Mouse (Mus musculus) heart, postnatal 0 days (tissue): Measurements from ENCODE around the gene Myl6b.

Source experiments
- CTCF ChIP-seq: IDR thresholded peaks from 2 replicates; pipeline ENCODE4 v1.5.1; 2016; ENCODE audit warnings: antibody characterized with exemption, control low read depth, low read depth
- EP300 ChIP-seq: IDR thresholded peaks from 2 replicates; pipeline ENCODE4 v1.6.1; 2016; ENCODE audit warnings: antibody characterized with exemption, low read depth

DNA sequence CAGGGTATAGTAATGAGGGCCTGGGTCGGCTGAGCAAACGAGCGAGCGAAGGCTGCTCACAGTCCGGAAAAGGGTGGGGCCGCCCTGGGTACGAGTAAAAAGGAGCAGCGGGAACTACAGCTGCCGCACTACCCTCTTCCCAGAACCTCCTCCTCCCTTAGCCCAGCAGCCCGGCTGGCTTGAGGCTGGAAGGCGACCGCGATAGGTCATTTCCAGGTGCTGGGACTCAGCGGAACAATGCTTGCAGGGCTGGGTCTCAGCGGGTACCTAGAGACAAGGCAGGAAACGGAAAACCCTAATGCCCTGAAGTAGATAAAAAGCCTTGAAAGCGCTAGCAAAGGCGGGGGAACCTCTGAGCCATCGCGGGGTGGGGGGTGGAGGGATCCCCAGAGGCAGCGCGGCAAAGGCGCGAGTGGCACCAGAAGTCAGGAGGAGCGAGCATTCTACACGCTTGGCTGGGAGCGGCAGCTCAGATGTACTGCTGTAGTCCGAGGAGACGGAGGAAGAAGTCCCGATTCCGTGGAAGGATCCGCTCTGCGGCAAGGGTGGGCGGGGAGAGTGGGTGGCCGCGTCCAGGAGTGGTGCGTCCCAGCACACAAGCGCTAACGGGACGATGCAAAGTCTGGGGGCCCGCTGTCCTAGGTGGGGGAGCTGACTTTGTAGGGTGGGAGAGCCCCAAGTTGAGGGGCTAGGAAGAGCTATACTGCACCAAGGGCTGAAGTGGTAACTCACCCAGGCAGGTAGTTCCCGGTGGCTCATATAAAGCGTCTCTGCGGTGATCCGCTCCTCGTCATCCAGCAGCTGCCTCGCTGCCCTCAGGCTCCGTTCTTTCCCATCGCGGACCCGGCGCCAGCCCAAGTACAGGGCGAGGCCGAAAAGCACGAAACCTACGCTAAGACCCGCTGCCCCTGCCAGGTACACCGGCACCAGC, 26.5 kb upstream of the Myl6b start:
- TF ChIP-seq CTCF (no peak), EP300 (no peak)
